Mouse (Mus musculus): ENCODE measurements around the gene Parp8.

- TF ChIP-seq CTCF (IDR thresholded peaks at IDR 0.05) (no peak), POLR2A (IDR thresholded peaks at IDR 0.05; ENCODE audit: insufficient read depth, low read depth, low read length) (no peak), EP300 (IDR thresholded peaks at IDR 0.05; ENCODE audit: insufficient read depth, low read depth, low read length) (no peak)
Observed at GRCm38 (mm10) chr13:116940761-116941160, 84.6 kb downstream of the Parp8 start.

All from heart, adult 2 months (tissue).